Mouse (Mus musculus): Measurements from ENCODE around the gene Bhlhe40. TPM values are rescaled to one million over a fixed set of nuclear protein-coding genes. Genes with fewer than 3 reads are reported as not detected.

Gene Bhlhe40
- polyA plus RNA-seq, 1 experiment = 8.1 TPM

DNA sequence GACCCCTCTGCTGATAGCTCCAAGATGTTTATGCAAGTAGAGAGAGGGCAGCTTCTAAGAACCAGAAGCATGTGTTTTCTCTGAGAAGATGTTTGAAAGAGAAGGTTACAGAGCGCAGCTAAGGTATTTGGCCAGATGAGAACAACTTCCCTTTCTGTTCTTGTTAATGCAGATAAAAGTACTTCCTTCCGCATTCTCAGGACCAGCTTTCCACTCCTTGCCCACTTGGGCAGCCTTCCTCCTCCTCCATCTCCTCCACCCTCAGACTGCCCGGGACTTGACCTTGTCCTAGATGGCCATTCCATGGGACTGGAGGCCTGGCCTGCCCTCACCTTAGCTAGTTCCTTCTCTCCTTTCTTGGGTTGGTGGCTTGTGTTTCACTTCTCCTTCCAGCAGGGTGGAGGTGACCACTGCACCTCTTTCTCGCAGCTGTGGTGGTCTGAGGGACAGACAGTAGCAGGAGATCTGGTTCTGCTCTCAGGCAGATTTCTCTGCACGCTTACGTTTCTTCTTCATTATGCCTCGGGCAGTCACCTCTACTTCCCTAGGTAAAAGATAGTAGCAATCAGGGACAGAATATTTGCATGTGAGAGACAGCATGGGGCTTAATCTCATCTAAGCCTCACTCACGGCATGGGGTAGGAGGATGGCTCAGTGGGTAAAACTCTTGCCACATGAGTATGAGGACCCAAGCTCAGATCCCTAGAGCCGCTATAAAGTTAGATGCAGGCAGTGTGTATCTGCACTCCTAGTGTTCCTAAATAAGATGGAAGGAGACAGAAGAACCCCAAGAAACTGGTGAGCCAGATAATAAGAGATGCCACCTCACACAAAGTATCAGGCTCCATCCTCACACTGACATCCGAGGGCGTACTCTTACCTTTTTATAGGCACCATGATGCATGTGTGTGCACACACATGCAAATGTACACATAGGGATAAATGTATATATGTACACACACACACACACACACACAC, 35.7 kb downstream of the Bhlhe40 start:
- TF ChIP-seq CTCF (IDR thresholded peaks at IDR 0.05; ENCODE audit: extremely low read depth, insufficient read depth, insufficient read length, insufficient replicate concordance) = no peak
- no peak for TF ChIP-seq POLR2A (IDR thresholded peaks at IDR 0.05; ENCODE audit: low read depth, low read length)
- H3K27me3 ChIP-seq (ENCODE audit: control insufficient read depth, insufficient read depth, low read length) = no peaks in the 10 kb centered on the region
- no peak overlapping the region for H3K4me3 ChIP-seq (ENCODE audit: extremely low read depth, insufficient read depth, insufficient read length)
- 47% methylated on average over 11 of the region's 11 CpGs for WGBS
- DNase-seq (ENCODE audit: low read depth in 1 of 2, low spot score in 2 of 2) = peak in 1 of 2 experiments; percentile 63
- peaks cover 23% of the 10 kb centered on the region for H3K4me1 ChIP-seq (ENCODE audit: control insufficient read depth, insufficient read depth, insufficient read length)
- peak overlapping the region; percentile 83 for H3K27ac ChIP-seq (ENCODE audit: insufficient read depth, low read length)
- H3K36me3 ChIP-seq (ENCODE audit: control insufficient read depth, insufficient read depth, low read length) = no peaks in the 10 kb centered on the region

DNA sequence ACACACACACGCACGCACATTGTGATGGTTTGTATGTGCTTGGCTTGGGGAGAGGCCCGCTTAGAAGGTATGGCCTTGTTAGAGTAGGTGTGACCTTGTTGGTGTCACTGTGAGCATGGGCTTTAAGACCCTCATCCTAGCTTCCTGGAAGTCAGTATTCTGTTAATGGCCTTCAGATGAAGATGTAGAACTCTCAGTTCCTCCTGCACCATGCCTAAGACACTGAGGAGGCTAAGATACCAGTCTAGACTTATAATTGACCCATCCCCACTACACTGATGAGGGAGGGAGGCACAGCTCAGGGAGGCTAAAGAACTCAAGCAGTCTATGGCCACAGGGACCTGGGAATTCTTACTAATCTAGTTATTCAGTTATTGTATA, 36.4 kb downstream of the Bhlhe40 start:
- Histone ChIP-seq H3K36me3 (ENCODE audit: control insufficient read depth, insufficient read depth, low read length) (no peaks in the 10 kb centered on the region), H3K27ac (ENCODE audit: insufficient read depth, low read length) (peak overlapping the region; percentile 83), H3K27me3 (ENCODE audit: control insufficient read depth, insufficient read depth, low read length) (no peaks in the 10 kb centered on the region), H3K4me1 (ENCODE audit: control insufficient read depth, insufficient read depth, insufficient read length) (peaks cover 23% of the 10 kb centered on the region), H3K4me3 (ENCODE audit: extremely low read depth, insufficient read depth, insufficient read length) (no peak overlapping the region)
- no peak for TF ChIP-seq POLR2A (IDR thresholded peaks at IDR 0.05; ENCODE audit: low read depth, low read length)
- no peak for TF ChIP-seq CTCF (IDR thresholded peaks at IDR 0.05; ENCODE audit: extremely low read depth, insufficient read depth, insufficient read length, insufficient replicate concordance)
- WGBS = 92% methylated on average over 3 of the region's 3 CpGs
- no peak for DNase-seq (ENCODE audit: low read depth in 1 of 2, low spot score in 2 of 2)

DNA sequence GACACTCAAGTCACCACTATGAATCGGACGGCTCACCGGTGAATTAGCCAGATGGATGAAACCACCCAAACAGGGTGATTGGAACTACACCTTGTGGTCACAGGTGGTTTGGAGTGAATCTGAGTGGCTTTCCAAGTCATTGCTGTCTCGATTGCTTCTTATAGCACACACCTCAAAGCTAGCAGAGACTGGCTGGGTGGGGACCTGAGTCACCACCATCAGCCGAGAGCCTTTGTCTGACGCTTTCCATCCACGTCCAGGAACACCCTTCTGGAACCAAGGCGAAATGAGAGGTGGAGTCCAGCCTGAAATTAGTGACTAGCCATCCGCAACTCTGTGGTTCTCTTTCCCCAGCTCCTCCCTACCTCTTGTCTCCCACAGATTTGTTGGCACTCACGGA, 36.9 kb downstream of the Bhlhe40 start:
- no peak overlapping the region for H3K27ac ChIP-seq (ENCODE audit: insufficient read depth, low read length)
- WGBS = 91% methylated on average over 10 of the region's 10 CpGs
- TF ChIP-seq CTCF (IDR thresholded peaks at IDR 0.05; ENCODE audit: extremely low read depth, insufficient read depth, insufficient read length, insufficient replicate concordance) (no peak), POLR2A (IDR thresholded peaks at IDR 0.05; ENCODE audit: low read depth, low read length) (no peak)
- no peaks in the 10 kb centered on the region for H3K36me3 ChIP-seq (ENCODE audit: control insufficient read depth, insufficient read depth, low read length)
- DNase-seq (ENCODE audit: low read depth in 1 of 2, low spot score in 2 of 2) = no peak
- peaks cover 23% of the 10 kb centered on the region for H3K4me1 ChIP-seq (ENCODE audit: control insufficient read depth, insufficient read depth, insufficient read length)
- H3K27me3 ChIP-seq (ENCODE audit: control insufficient read depth, insufficient read depth, low read length) = no peaks in the 10 kb centered on the region
- H3K4me3 ChIP-seq (ENCODE audit: extremely low read depth, insufficient read depth, insufficient read length) = no peak overlapping the region

DNA sequence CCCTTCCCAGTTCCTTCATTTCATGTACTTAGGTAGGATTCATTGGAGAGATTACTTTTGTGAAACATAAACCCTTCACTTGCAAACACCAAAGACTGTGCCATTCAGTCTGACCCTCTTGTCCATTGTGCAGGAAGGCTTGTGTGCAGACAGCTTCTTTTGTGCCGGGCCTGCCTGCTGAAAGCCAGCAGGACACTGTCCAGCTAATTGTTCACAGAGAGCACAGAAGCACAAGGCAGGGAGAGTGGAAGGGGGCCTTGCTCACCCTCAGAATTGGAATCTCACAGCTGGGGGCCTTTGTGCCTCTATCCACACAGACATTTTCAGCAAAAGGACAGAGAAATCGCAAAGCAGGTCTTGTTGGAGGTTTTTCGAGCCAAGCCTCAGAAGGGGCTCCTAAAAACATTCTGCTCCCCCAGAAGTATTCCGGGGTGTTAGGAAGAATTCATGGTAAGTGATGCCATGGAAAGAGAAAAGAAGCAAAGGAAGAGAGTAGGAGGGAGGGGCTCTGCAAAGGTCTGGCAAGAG, 38.0 kb downstream of the Bhlhe40 start:
- TF ChIP-seq POLR2A (IDR thresholded peaks at IDR 0.05; ENCODE audit: low read depth, low read length) (no peak), CTCF (IDR thresholded peaks at IDR 0.05; ENCODE audit: extremely low read depth, insufficient read depth, insufficient read length, insufficient replicate concordance) (no peak)
- no peaks in the 10 kb centered on the region for H3K36me3 ChIP-seq (ENCODE audit: control insufficient read depth, insufficient read depth, low read length)
- no peaks in the 10 kb centered on the region for H3K27me3 ChIP-seq (ENCODE audit: control insufficient read depth, insufficient read depth, low read length)
- H3K4me3 ChIP-seq (ENCODE audit: extremely low read depth, insufficient read depth, insufficient read length) = no peak overlapping the region
- DNase-seq (ENCODE audit: low read depth in 1 of 2, low spot score in 2 of 2) = no peak
- H3K4me1 ChIP-seq (ENCODE audit: control insufficient read depth, insufficient read depth, insufficient read length) = peaks cover 27% of the 10 kb centered on the region
- 94% methylated on average over 4 of the region's 4 CpGs for WGBS
- H3K27ac ChIP-seq (ENCODE audit: insufficient read depth, low read length) = no peak overlapping the region

DNA sequence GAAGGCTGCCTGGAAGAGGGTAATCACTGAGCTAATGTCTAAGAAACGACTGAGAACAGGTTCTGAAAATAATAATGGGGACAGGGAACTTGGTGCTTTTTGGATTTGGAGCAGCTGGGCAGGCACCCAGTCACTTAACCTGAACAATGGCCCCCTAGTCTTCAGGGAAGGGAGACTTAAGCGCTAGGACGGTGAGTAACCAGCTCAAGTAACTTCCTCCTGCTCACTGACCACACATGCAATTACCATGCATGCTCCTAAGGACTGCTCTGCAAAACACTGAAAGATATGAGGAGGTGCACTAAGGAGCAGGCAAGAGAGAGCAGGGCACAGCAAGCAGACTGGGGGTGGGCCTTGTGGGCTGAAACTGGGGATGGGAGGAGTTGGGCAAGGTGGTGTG, 39.2 kb downstream of the Bhlhe40 start:
- Histone ChIP-seq H3K4me1 (ENCODE audit: control insufficient read depth, insufficient read depth, insufficient read length) (peaks cover 27% of the 10 kb centered on the region), H3K27ac (ENCODE audit: insufficient read depth, low read length) (no peak overlapping the region), H3K4me3 (ENCODE audit: extremely low read depth, insufficient read depth, insufficient read length) (no peak overlapping the region), H3K36me3 (ENCODE audit: control insufficient read depth, insufficient read depth, low read length) (no peaks in the 10 kb centered on the region), H3K27me3 (ENCODE audit: control insufficient read depth, insufficient read depth, low read length) (no peaks in the 10 kb centered on the region)
- no peak for DNase-seq (ENCODE audit: low read depth in 1 of 2, low spot score in 2 of 2)
- 49% methylated on average over 3 of the region's 3 CpGs for WGBS
- TF ChIP-seq CTCF (IDR thresholded peaks at IDR 0.05; ENCODE audit: extremely low read depth, insufficient read depth, insufficient read length, insufficient replicate concordance) (no peak), POLR2A (IDR thresholded peaks at IDR 0.05; ENCODE audit: low read depth, low read length) (no peak)

DNA sequence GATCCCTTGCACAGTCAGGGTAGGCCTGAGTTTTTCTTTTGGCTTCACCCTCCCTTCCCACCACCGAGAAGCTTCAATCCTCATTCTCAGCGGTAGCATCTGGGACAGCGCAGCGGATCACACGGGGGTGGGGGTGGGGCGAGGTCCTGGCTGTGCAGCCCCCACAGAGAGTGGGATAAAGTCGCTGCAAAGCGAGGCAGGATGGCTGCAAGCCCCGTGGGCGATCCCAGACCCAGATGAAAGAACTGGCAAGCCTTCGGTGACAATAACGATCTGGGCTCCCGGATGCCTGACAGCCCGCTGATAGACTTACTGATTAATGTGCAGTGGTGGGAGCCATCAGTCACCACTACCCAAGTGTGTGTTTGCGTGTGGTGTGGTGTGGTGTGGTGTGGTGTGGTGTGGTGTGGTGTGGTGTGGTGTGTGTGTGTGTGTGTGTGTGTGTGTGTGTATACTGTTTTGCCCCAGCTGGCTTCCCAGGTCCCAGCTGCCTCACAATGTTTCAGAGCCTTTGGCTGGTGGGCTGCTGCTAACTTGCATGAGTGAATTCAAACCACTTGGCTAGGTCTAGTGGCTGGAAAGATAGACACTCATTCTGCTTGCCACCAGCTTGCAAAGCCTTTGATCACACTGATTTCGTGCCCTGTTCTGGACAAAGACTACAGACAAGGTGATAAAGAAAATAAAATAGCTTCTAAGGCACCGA, 40.4 kb downstream of the Bhlhe40 start:
- TF ChIP-seq POLR2A (IDR thresholded peaks at IDR 0.05; ENCODE audit: low read depth, low read length) (no peak), CTCF (IDR thresholded peaks at IDR 0.05; ENCODE audit: extremely low read depth, insufficient read depth, insufficient read length, insufficient replicate concordance) (no peak)
- 75% methylated on average over 17 of the region's 17 CpGs for WGBS
- H3K4me1 ChIP-seq (ENCODE audit: control insufficient read depth, insufficient read depth, insufficient read length) = peaks cover 21% of the 10 kb centered on the region
- no peak overlapping the region for H3K4me3 ChIP-seq (ENCODE audit: extremely low read depth, insufficient read depth, insufficient read length)
- H3K27ac ChIP-seq (ENCODE audit: insufficient read depth, low read length) = no peak overlapping the region
- no peaks in the 10 kb centered on the region for H3K36me3 ChIP-seq (ENCODE audit: control insufficient read depth, insufficient read depth, low read length)
- H3K27me3 ChIP-seq (ENCODE audit: control insufficient read depth, insufficient read depth, low read length) = no peaks in the 10 kb centered on the region
- no peak for DNase-seq (ENCODE audit: low read depth in 1 of 2, low spot score in 2 of 2)

All from spleen, adult 2 months (tissue).